Mouse (Mus musculus) limb, embryonic 13.5 days (tissue): ENCODE data around the gene Zfp941. TPM values are rescaled to one million over a fixed set of nuclear protein-coding genes. Genes with fewer than 3 reads are reported as not detected.

Experiments used
- ATAC-seq: fragments of 200-750 bp; cut with Nextera tagmentation; 2 replicates; pipeline ENCODE4 v1.8.0; 2017; ENCODE audit warnings: low read depth, moderate number of reproducible peaks, moderate TSS enrichment; ENCODE audit not compliant: low FRiP score
- H3K27ac ChIP-seq: fragments of 300-500 bp; sonication (generic); 2 replicates; pipeline ENCODE4 v1.5.1; 2015; ENCODE audit warnings: inconsistent platforms, mild to moderate bottlenecking, moderate library complexity
- H3K27me3 ChIP-seq: fragments of 300-500 bp; sonication (generic); 2 replicates; pipeline ENCODE4 v1.6.1; 2015; ENCODE audit warnings: mild to moderate bottlenecking, inconsistent platforms
- H3K36me3 ChIP-seq: fragments of 300-500 bp; sonication (generic); 2 replicates; pipeline ENCODE4 v1.6.1; 2015; ENCODE audit warnings: inconsistent platforms, mild to moderate bottlenecking, moderate library complexity
- H3K4me1 ChIP-seq: fragments of 300-500 bp; sonication (generic); 2 replicates; pipeline ENCODE4 v1.6.1; 2015; ENCODE audit warnings: inconsistent platforms
- H3K4me2 ChIP-seq: fragments of 300-500 bp; sonication (generic); replicated peaks from 2 replicates; pipeline ENCODE4 v1.6.1; 2015; ENCODE audit warnings: inconsistent platforms, mild to moderate bottlenecking, moderate library complexity
- H3K4me3 ChIP-seq: fragments of 300-500 bp; sonication (generic); 2 replicates; pipeline ENCODE4 v1.5.1; 2015; ENCODE audit warnings: moderate library complexity, mild to moderate bottlenecking, inconsistent platforms
- H3K9ac ChIP-seq: fragments of 300-500 bp; sonication (generic); 2 replicates; pipeline ENCODE4 v1.6.1; 2015; ENCODE audit warnings: mild to moderate bottlenecking, inconsistent platforms
- H3K9me3 ChIP-seq: fragments of 300-500 bp; sonication (generic); 2 replicates; pipeline ENCODE4 v1.6.1; 2016; ENCODE audit warnings: inconsistent platforms
- WGBS: fragments of 180-500 bp; shearing (Covaris S2); methylation state at CpG from one replicate; pipeline ENCODE4 v1.1.7; 2015; 5-methylcytosine and 5-hydroxymethylcytosine counted together
- polyA plus RNA-seq: library from polyadenylated mRNA; unstranded; fragments of >200 nt; fragmentation: Nextera tagmentation; extraction: Ambion mirVana; gene quantifications from 2 replicates; pipeline ENCODE4 v1.2.1, GENCODE M21; 2015

Gene Zfp941
- polyA plus RNA-seq, 1 experiment from 2014 or later: 2.7 TPM

DNA sequence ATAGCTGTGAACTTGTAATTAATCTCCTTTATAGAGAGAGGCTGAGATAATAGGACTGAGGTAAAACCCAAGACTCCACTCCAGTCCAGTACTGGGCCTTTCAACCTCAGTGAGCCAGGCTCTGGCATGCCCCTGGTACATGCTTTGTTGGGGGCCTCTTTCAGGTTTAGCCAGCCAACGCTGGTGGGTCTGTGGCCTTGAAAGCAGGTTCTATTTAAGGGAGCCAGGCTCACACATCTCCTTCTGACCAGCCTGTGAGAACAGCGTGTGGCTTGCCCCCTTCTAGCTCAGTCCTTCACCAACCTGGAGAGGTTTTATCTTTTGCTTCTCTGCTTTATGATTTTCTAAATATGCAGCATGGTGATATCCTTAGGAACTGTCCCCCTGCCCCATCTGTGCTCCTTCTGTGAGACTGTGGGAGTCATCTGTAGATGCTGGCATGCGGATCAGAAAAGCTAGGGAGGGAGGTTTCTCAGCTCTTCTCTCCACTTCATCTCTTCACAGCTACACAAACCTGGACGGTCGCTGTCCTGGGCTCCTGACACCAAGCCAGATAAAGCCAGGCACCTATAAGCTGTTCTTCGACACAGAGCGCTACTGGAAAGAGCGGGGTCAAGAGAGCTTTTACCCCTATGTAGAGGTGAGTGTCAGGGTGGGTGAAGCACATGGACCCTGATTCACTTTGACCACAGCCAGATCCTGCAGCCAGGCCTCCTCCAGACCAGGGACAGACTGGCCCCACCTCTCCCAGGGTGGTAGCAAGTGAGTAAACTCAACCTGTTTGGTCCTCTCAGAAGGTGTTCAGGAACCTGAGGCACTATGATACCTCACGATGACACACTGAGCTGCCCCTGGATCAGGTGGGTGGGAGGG, 14.5 kb upstream of the Zfp941 start:
- 83% methylated on average over 9 of the region's 9 CpGs for WGBS
- H3K9ac ChIP-seq: 0 out of 2 replicates have a peak overlapping the region, but pooled peaks have one; percentile 19
- ATAC-seq: no peak

DNA sequence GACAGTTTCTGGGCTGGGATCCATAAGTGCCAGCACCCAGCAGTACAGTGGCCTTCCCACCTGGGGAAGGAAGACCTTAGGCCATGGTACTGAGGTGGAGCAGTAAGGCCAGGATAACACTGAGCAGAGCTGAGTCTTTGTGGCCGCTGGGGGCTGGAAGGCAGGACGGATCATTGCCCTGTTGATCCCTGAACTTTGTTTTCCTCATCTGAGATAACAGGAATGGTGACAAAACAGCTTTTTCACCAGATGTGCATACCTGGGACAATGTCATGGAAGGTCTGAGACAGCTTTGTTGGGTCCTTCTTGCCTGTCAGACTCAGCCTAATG, 13.7 kb upstream of the Zfp941 start:
- no peak overlapping the region for H3K9ac ChIP-seq
- no peak for ATAC-seq
- H3K36me3 ChIP-seq: no peaks in the 10 kb centered on the region
- no peak overlapping the region for H3K4me2 ChIP-seq
- H3K27ac ChIP-seq: no peak overlapping the region
- H3K27me3 ChIP-seq: peaks cover 20% of the 10 kb centered on the region
- H3K9me3 ChIP-seq: no peaks in the 10 kb centered on the region
- H3K4me1 ChIP-seq: no peaks in the 10 kb centered on the region
- WGBS: 78% methylated on average over 2 of the region's 2 CpGs
- H3K4me3 ChIP-seq: no peak overlapping the region

More for the DNA sequence above, 14.5 kb upstream of the Zfp941 start:
- no peaks in the 10 kb centered on the region for H3K36me3 ChIP-seq
- peaks cover 28% of the 10 kb centered on the region for H3K27me3 ChIP-seq
- H3K4me1 ChIP-seq: no peaks in the 10 kb centered on the region
- no peak overlapping the region for H3K27ac ChIP-seq
- H3K4me3 ChIP-seq: no peak overlapping the region
- H3K9me3 ChIP-seq: no peaks in the 10 kb centered on the region
- no peak overlapping the region for H3K4me2 ChIP-seq

DNA sequence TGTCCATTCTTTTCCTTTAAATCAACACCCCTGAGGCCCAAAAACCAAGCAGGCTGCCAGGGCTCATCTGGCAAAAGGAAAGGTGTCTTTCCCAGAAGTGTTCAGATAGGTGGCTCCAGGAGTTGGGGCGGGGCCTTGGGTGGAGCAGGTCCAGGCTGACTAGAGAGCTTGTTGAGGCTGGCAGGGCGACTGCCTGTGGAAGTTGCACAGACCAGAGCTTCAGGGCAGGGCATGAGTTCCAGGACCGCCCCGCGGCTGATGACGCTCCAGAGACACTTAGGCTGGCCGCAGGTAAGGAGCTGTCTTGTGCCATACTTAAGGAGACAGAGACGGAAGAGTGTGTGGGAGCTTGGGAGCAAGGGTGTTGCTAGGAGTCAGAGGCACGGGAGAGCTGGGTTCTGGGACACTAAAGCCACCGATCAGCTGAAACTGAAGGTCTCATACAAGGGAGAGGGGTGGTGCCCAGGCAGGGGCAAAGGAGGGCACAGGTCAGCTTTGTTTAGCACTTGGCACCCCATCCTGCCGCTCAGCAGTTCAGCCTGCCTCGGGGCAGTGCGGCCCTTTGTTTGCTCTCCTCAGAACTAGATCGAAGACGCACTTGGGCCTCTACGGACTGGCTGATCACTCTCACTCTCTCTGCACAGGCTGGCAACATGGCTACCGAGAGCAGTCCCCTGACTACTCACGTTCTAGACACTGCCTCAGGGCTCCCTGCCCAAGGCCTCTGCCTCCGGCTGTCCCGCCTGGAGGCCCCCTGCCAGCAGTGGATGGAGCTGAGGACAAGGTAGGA, 13.2 kb upstream of the Zfp941 start, which contains the start of gene Urah:
Urah (plus strand) TSS at position 51 of the 790 bp plus-strand sequence.
- Histone ChIP-seq H3K27me3 (peaks cover 15% of the 10 kb centered on the region), H3K4me1 (no peaks in the 10 kb centered on the region), H3K9ac (no peak within 1 kb of the TSS), H3K36me3 (no peaks in the 10 kb centered on the region), H3K9me3 (no peaks in the 10 kb centered on the region), H3K27ac (no peak within 1 kb of the TSS), H3K4me2 (no peak within 1 kb of the TSS), H3K4me3 (no peak within 1 kb of the TSS)
- WGBS: 43% methylated on average over 20 of the region's 20 CpGs
- ATAC-seq: no peak

DNA sequence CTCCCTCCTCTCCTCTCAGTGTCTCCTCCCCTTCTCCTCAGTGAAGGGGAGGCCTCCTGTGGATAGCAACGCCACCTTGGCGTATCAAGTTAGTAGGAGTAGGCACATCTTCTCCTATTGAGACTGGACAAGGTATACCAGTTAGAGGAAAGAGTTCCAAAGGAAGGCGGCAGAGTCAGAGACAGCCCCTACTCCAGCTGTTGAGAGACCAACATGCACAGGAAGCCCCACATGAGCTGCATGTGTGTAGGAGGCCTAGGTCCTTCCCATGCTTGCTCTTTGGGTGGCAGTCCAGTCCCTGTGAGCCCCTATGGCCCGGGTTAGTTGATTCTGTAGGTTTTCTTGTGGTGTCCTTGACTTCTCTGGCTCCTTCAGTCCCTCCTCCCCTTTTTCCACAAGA, 11.4 kb upstream of the Zfp941 start:
- Histone ChIP-seq H3K4me3 (no peak overlapping the region), H3K27ac (no peak overlapping the region), H3K27me3 (no peaks in the 10 kb centered on the region; the same call in 1 of the 2 replicates), H3K36me3 (no peaks in the 10 kb centered on the region), H3K9ac (no peak overlapping the region), H3K4me2 (no peak overlapping the region), H3K4me1 (no peaks in the 10 kb centered on the region), H3K9me3 (no peaks in the 10 kb centered on the region)
- no peak for ATAC-seq
- WGBS: 82% methylated on average over 4 of the region's 4 CpGs

DNA sequence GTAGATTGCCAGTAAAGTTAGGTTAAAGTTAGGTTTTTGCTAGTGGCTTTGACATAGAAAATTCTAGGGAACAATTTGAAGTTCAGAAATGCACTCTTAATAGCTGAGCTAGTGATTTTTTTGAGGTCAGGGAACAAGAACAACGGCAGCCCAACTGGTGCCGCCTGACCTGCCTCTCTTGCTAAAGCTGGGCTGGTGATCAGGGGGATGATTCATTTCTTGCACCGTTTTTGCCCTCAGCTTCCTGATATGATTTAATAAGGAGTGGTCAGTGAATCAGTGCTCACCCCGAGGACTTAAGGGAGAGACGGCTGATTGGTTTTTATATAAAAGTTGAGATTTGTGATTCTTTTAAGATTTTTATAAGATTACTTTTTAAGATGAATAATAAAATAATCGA, 9.5 kb upstream of the Zfp941 start:
- Histone ChIP-seq H3K27ac (no peak overlapping the region), H3K9me3 (no peaks in the 10 kb centered on the region), H3K36me3 (no peaks in the 10 kb centered on the region), H3K4me1 (no peaks in the 10 kb centered on the region), H3K4me2 (no peak overlapping the region), H3K4me3 (no peak overlapping the region), H3K27me3 (no peaks in the 10 kb centered on the region; the same call in 1 of the 2 replicates), H3K9ac (no peak overlapping the region)
- no peak for ATAC-seq
- 73% methylated on average over 6 of the region's 6 CpGs for WGBS

DNA sequence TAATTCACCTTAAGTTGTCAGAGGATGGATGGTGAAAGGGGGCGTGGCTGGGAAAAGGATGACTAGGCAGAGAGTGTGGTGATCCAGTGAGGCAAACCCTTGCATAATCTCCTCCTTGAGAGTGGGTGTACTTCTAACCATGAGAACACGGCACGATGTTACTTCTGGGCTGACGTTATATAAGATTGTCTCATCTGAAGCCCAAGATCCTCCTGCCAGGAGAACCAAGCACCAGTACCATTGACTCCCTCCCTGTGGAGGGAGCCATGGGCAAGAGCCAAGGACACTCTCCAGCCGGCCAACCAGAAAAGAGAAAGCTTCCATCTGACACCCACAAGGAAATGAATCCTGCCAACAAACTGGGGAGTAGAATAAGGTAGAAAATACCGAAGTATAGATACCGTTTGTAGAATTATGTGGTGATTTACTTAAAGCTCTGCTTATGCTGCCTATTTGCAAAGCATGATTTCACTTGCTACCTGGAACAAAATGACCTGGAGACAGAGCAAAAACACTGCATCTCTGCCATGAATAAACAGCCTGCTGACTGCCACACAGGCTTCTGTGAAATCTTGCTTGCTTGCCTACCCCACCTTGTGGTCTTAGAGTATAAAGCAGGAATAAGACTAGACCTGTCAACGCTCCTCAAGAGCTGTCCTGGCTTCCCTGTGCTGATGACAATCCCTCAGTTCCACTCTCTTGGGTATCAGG, 6.3 kb upstream of the Zfp941 start:
- ATAC-seq: no peak
- WGBS: 44% methylated on average over 8 of the region's 8 CpGs
- H3K9me3 ChIP-seq: no peaks in the 10 kb centered on the region
- no peaks in the 10 kb centered on the region; the same call in 1 of the 2 replicates for H3K27me3 ChIP-seq
- no peaks in the 10 kb centered on the region for H3K4me1 ChIP-seq
- no peak overlapping the region for H3K9ac ChIP-seq
- no peak overlapping the region for H3K4me2 ChIP-seq
- no peak overlapping the region for H3K4me3 ChIP-seq
- H3K27ac ChIP-seq: no peak overlapping the region
- H3K36me3 ChIP-seq: no peaks in the 10 kb centered on the region

DNA sequence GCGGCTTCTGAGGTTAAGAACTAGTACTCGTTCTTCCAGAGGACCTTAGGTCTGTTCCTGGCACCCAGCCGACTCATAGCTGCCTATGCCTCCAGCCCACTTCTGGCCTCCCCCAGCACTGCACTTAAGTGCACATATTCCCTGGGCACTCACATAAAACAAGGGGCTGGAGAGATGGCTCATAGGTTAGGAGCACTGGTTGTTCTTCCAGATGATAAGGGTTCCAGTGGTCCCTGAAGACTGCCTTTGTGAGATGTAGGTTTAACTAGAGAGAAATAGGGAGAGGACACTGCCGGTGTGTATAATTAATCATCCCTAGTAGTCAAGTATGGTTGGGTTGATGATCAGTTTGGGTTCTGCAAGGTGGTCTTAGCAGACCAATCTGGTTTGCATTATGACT, 753 bp upstream of the Zfp941 start:
- 94% methylated on average over 4 of the region's 4 CpGs for WGBS
- H3K27me3 ChIP-seq: no peaks in the 10 kb centered on the region
- no peak for ATAC-seq
- no peaks in the 10 kb centered on the region for H3K9me3 ChIP-seq
- H3K27ac ChIP-seq: no peak overlapping the region
- no peak overlapping the region for H3K4me3 ChIP-seq
- H3K9ac ChIP-seq: no peak overlapping the region
- peaks cover 3% of the 10 kb centered on the region; the same call in 1 of the 2 replicates for H3K4me1 ChIP-seq
- no peaks in the 10 kb centered on the region for H3K36me3 ChIP-seq
- H3K4me2 ChIP-seq: no peak overlapping the region

DNA sequence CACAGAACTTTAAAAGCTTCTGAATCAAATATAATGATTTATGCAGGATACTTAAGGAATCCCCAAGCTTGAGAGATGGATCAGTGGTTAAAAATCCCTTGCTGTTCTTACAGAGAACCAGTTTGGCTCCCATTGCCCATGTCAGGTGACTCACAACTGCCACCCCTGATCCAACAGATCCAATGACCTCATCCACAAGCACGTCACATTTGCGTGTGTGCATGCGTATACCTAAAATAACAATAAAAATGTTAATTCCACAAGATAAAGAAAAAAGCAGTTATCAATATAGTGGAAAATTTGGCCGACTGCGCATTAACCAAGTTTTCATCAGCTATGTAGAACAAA, 699 bp downstream of the Zfp941 start:
- no peak for ATAC-seq
- no peaks in the 10 kb centered on the region for H3K9me3 ChIP-seq

DNA sequence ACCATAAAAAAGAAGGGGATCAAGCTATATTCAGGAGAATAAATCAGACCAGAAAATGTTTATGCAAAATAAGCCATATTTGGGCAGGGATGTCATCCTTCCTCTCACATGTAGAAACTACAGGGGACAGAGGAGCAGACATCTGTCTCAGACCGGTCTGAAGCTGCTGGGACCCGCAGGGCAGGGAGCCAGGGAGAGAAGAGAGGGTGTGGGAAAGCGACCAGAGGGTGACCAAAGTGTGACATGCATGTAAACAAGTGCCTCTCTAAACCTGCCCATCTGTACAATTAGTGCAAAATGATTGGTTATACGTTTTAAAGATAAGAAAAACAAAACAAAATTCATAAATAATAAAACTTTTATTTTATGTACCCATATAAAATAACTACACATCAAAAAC, 1.8 kb downstream of the Zfp941 start:
- H3K27ac ChIP-seq: no peak overlapping the region
- no peaks in the 10 kb centered on the region for H3K36me3 ChIP-seq
- no peak overlapping the region for H3K4me2 ChIP-seq
- no peak overlapping the region for H3K4me3 ChIP-seq
- no peak for ATAC-seq
- peaks cover 3% of the 10 kb centered on the region; the same call in 1 of the 2 replicates for H3K4me1 ChIP-seq
- H3K9me3 ChIP-seq: no peaks in the 10 kb centered on the region
- no peak overlapping the region for H3K9ac ChIP-seq
- WGBS: 69% methylated on average over 4 of the region's 4 CpGs
- no peaks in the 10 kb centered on the region for H3K27me3 ChIP-seq

More for the DNA sequence above, 699 bp downstream of the Zfp941 start:
- Histone ChIP-seq H3K27ac (no peak overlapping the region), H3K4me2 (peak overlapping the region; percentile 80), H3K4me3 (peak overlapping the region; percentile 57), H3K27me3 (no peaks in the 10 kb centered on the region), H3K9ac (no peak overlapping the region), H3K36me3 (no peaks in the 10 kb centered on the region), H3K4me1 (peaks cover 3% of the 10 kb centered on the region; the same call in 1 of the 2 replicates)
- 49% methylated on average over 5 of the region's 5 CpGs for WGBS

DNA sequence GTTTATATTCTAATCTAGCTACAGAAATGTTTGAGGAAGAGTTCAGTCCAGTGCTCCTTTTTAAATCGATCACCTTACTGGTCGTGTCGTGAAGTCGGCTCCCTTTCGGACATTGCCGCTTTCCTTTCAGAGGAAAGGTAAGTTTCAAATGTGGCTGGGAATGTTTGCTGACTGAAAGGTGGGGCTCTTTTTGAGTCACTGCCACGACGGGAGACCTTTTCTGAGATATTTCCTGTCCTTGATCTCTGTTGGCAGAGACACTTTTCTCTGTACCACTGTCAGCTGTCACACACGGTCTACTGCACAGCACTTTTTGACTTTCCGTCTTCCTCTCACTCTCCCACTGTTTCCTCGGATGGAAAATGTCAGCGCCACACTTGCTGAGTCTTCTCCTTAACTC, 9.1 kb downstream of the Zfp941 start:
- no peaks in the 10 kb centered on the region for H3K4me1 ChIP-seq
- no peaks in the 10 kb centered on the region for H3K9me3 ChIP-seq
- H3K36me3 ChIP-seq: peaks cover 30% of the 10 kb centered on the region
- no peaks in the 10 kb centered on the region for H3K27me3 ChIP-seq
- no peak overlapping the region for H3K4me2 ChIP-seq
- no peak for ATAC-seq
- H3K9ac ChIP-seq: no peak overlapping the region
- 93% methylated on average over 12 of the region's 12 CpGs for WGBS
- no peak overlapping the region for H3K27ac ChIP-seq
- no peak overlapping the region for H3K4me3 ChIP-seq

DNA sequence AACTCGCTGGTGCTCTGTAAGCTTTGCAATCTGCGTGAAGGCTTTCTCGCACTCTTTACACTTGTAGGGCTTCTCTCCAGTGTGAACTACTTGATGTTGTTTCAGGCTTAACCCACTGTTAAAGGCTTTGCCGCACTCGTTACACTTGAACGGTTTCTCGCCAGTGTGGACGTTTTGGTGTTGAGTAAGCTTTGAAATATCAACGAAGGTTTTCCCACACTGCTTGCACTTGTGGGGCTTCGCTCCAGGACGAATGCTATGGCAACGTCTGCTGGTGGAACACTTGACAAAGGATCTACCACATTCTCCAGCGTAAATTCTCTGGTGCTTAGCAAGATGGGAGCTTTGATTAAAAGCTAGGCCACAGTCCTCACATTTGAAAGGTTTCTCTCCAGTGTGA, 10.3 kb downstream of the Zfp941 start:
- peaks cover 30% of the 10 kb centered on the region for H3K36me3 ChIP-seq
- no peaks in the 10 kb centered on the region for H3K9me3 ChIP-seq
- no peak overlapping the region for H3K4me3 ChIP-seq
- no peaks in the 10 kb centered on the region for H3K4me1 ChIP-seq
- H3K27me3 ChIP-seq: no peaks in the 10 kb centered on the region
- ATAC-seq: no peak
- H3K9ac ChIP-seq: no peak overlapping the region
- H3K27ac ChIP-seq: no peak overlapping the region
- WGBS: 91% methylated on average over 13 of the region's 13 CpGs
- H3K4me2 ChIP-seq: no peak overlapping the region

DNA sequence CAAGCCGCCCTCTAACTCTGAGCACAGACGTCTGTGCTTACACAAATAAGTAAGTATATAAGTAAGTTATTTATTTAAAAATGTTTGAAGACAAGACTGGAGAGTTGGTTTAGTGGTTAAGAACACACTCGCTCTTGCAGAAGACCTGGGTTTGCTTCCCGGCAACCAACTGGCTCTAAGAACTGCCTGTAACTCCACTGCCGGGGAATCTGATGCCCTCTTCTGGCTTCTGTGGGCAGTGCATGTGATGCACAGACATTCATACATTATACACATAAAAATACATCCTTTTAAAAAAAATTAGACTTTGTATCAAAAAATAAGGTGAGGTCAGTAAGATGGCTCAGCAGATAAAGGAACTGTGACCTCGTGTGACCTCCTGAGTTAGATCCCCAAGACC, 11.5 kb downstream of the Zfp941 start:
- Histone ChIP-seq H3K9me3 (no peaks in the 10 kb centered on the region), H3K4me1 (no peaks in the 10 kb centered on the region), H3K27me3 (no peaks in the 10 kb centered on the region), H3K4me3 (no peak overlapping the region), H3K36me3 (peaks cover 30% of the 10 kb centered on the region), H3K9ac (no peak overlapping the region), H3K4me2 (no peak overlapping the region), H3K27ac (no peak overlapping the region)
- 95% methylated on average over 6 of the region's 6 CpGs for WGBS
- no peak for ATAC-seq
